Mouse (Mus musculus) heart, embryonic 15.5 days (tissue): ENCODE data around the gene Tex264. TPM values are rescaled to one million over a fixed set of nuclear protein-coding genes. Genes with fewer than 3 reads are reported as not detected.

Experiments
- ATAC-seq: fragments of 200-750 bp; cut with Nextera tagmentation; replicated peaks from 2 replicates; pipeline ENCODE4 v1.8.0; 2017; ENCODE audit warnings: low read depth, moderate TSS enrichment; ENCODE audit not compliant: insufficient number of reproducible peaks, insufficient read depth, low FRiP score
- H3K27ac ChIP-seq: fragments of 300-500 bp; sonication (generic); 2 replicates; pipeline ENCODE4 v1.5.1; 2015; ENCODE audit warnings: mild to moderate bottlenecking, inconsistent platforms
- H3K27me3 ChIP-seq: fragments of 300-500 bp; sonication (generic); 2 replicates; pipeline ENCODE4 v1.6.1; 2015; ENCODE audit warnings: inconsistent platforms
- H3K36me3 ChIP-seq: fragments of 300-500 bp; sonication (generic); 2 replicates; pipeline ENCODE4 v1.6.1; 2015; ENCODE audit warnings: mild to moderate bottlenecking, inconsistent platforms
- H3K4me1 ChIP-seq: fragments of 300-500 bp; sonication (generic); replicated peaks from 2 replicates; pipeline ENCODE4 v1.6.1; 2015; ENCODE audit warnings: inconsistent platforms
- H3K4me2 ChIP-seq: fragments of 300-500 bp; sonication (generic); 2 replicates; pipeline ENCODE4 v1.6.1; 2015; ENCODE audit warnings: inconsistent platforms, mild to moderate bottlenecking, moderate library complexity
- H3K4me3 ChIP-seq: fragments of 300-500 bp; sonication (generic); 2 replicates; pipeline ENCODE4 v1.5.1; 2015; ENCODE audit warnings: mild to moderate bottlenecking, inconsistent platforms
- H3K9ac ChIP-seq: fragments of 300-500 bp; sonication (generic); 2 replicates; pipeline ENCODE4 v1.6.1; 2015; ENCODE audit warnings: mild to moderate bottlenecking, inconsistent platforms
- H3K9me3 ChIP-seq: fragments of 300-500 bp; sonication (generic); replicated peaks from 2 replicates; pipeline ENCODE4 v1.6.1; 2016; ENCODE audit warnings: inconsistent platforms
- WGBS: fragments of 180-500 bp; shearing (Covaris S2); methylation state at CpG from one replicate; pipeline ENCODE4 v1.1.7; 2015; ENCODE audit warnings: mixed read lengths; 5-methylcytosine and 5-hydroxymethylcytosine counted together
- polyA plus RNA-seq: library from polyadenylated mRNA; unstranded; fragments of >200 nt; fragmentation: Nextera tagmentation; extraction: Ambion mirVana; gene quantifications from 2 replicates; pipeline ENCODE4 v1.2.1, GENCODE M21; 2015

The Tex264 gene
- polyA plus RNA-seq, 1 experiment from 2014 or later, result 40.1 TPM

- Histone ChIP-seq H3K4me1 (peaks cover 19% of the 10 kb centered on the region), H3K4me2 (0 out of 2 replicates have a peak overlapping the region, but pooled peaks have one; percentile 37), H3K4me3 (no peak overlapping the region), H3K27ac (no peak overlapping the region), H3K9me3 (no peaks in the 10 kb centered on the region), H3K36me3 (no peaks in the 10 kb centered on the region), H3K27me3 (no peaks in the 10 kb centered on the region), H3K9ac (no peak overlapping the region)
- 35% methylated on average over 8 of the region's 8 CpGs for WGBS
- 0 out of 2 replicates have a peak, but pooled peaks have one; percentile 23 for ATAC-seq
Measured at GRCm38 (mm10) chr9:106686983-106687650, 1.4 kb upstream of the Tex264 start.

GRCm38 (mm10) chr9:106684918-106685248 is 844 bp downstream of the Tex264 start:
- peak overlapping the region; percentile 76 for H3K4me3 ChIP-seq
- H3K36me3 ChIP-seq, result peaks cover 13% of the 10 kb centered on the region
- WGBS, result 4% methylated on average over 9 of the region's 14 CpGs
- H3K9me3 ChIP-seq, result no peaks in the 10 kb centered on the region
- peak overlapping the region; percentile 89 for H3K4me2 ChIP-seq
- no peaks in the 10 kb centered on the region for H3K27me3 ChIP-seq
- peak overlapping the region; percentile 74 for H3K9ac ChIP-seq
- peak; percentile 8 for ATAC-seq
- H3K27ac ChIP-seq, result peak overlapping the region; percentile 80
- peaks cover 19% of the 10 kb centered on the region for H3K4me1 ChIP-seq

GRCm38 (mm10) chr9:106684093-106684872 is 1.4 kb downstream of the Tex264 start:
- Histone ChIP-seq H3K4me2 (peak overlapping the region; percentile 89), H3K9me3 (no peaks in the 10 kb centered on the region), H3K4me1 (peaks cover 19% of the 10 kb centered on the region), H3K4me3 (peak overlapping the region; percentile 76), H3K9ac (peak overlapping the region; percentile 74), H3K36me3 (peaks cover 15% of the 10 kb centered on the region), H3K27me3 (no peaks in the 10 kb centered on the region), H3K27ac (0 out of 2 replicates have a peak overlapping the region, but pooled peaks have one; percentile 80)
- 68% methylated on average over 6 of the region's 6 CpGs for WGBS
- ATAC-seq, result no peak

- Histone ChIP-seq H3K36me3 (peaks cover 23% of the 10 kb centered on the region), H3K27ac (no peak overlapping the region), H3K4me3 (no peak overlapping the region), H3K4me2 (no peak overlapping the region), H3K9me3 (no peaks in the 10 kb centered on the region), H3K4me1 (peaks cover 7% of the 10 kb centered on the region), H3K27me3 (no peaks in the 10 kb centered on the region), H3K9ac (no peak overlapping the region)
- 87% methylated on average over 9 of the region's 9 CpGs for WGBS
- ATAC-seq, result no peak
Measured at GRCm38 (mm10) chr9:106681026-106681425, 4.7 kb downstream of the Tex264 start.

GRCm38 (mm10) chr9:106678242-106678641 is 7.5 kb downstream of the Tex264 start:
- Histone ChIP-seq H3K4me1 (no peaks in the 10 kb centered on the region), H3K9ac (no peak overlapping the region), H3K36me3 (peaks cover 26% of the 10 kb centered on the region), H3K27ac (no peak overlapping the region), H3K27me3 (no peaks in the 10 kb centered on the region), H3K9me3 (no peaks in the 10 kb centered on the region), H3K4me2 (no peak overlapping the region), H3K4me3 (no peak overlapping the region)
- no peak for ATAC-seq
- 71% methylated on average over 4 of the region's 4 CpGs for WGBS

- Histone ChIP-seq H3K4me2 (no peak overlapping the region), H3K27ac (no peak overlapping the region), H3K9me3 (no peaks in the 10 kb centered on the region), H3K4me1 (no peaks in the 10 kb centered on the region), H3K4me3 (no peak overlapping the region), H3K36me3 (peaks cover 32% of the 10 kb centered on the region), H3K9ac (no peak overlapping the region), H3K27me3 (no peaks in the 10 kb centered on the region)
- 79% methylated on average over 5 of the region's 5 CpGs for WGBS
- ATAC-seq, result no peak
Measured at GRCm38 (mm10) chr9:106677702-106678101, 8.0 kb downstream of the Tex264 start.

GRCm38 (mm10) chr9:106676571-106676970 is 9.2 kb downstream of the Tex264 start:
- H3K4me3 ChIP-seq, result no peak overlapping the region
- H3K36me3 ChIP-seq, result peaks cover 32% of the 10 kb centered on the region
- ATAC-seq, result no peak
- WGBS, result 73% methylated on average over 4 of the region's 4 CpGs
- H3K4me2 ChIP-seq, result no peak overlapping the region
- no peaks in the 10 kb centered on the region for H3K27me3 ChIP-seq
- 0 out of 2 replicates have a peak, but pooled peaks cover 5% of the 10 kb centered on the region for H3K4me1 ChIP-seq
- H3K9ac ChIP-seq, result no peak overlapping the region
- H3K27ac ChIP-seq, result no peak overlapping the region
- H3K9me3 ChIP-seq, result no peaks in the 10 kb centered on the region

GRCm38 (mm10) chr9:106675965-106676364 is 9.8 kb downstream of the Tex264 start:
- Histone ChIP-seq H3K27me3 (no peaks in the 10 kb centered on the region), H3K4me2 (no peak overlapping the region), H3K36me3 (peaks cover 34% of the 10 kb centered on the region), H3K4me3 (no peak overlapping the region), H3K27ac (no peak overlapping the region), H3K9me3 (no peaks in the 10 kb centered on the region), H3K9ac (no peak overlapping the region), H3K4me1 (0 out of 2 replicates have a peak, but pooled peaks cover 6% of the 10 kb centered on the region)
- WGBS, result 75% methylated on average over 9 of the region's 9 CpGs
- no peak for ATAC-seq

- no peak; the same call in 1 of the 2 replicates for ATAC-seq
- Histone ChIP-seq H3K4me3 (no peak overlapping the region), H3K9me3 (no peaks in the 10 kb centered on the region), H3K36me3 (peaks cover 34% of the 10 kb centered on the region), H3K27me3 (no peaks in the 10 kb centered on the region), H3K27ac (no peak overlapping the region), H3K9ac (no peak overlapping the region), H3K4me1 (0 out of 2 replicates have a peak, but pooled peaks cover 6% of the 10 kb centered on the region), H3K4me2 (no peak overlapping the region)
- WGBS, result 0% methylated on average over 1 of the region's 1 CpGs
Measured at GRCm38 (mm10) chr9:106675480-106675879, 10.2 kb downstream of the Tex264 start.

GRCm38 (mm10) chr9:106673860-106674259 is 11.9 kb downstream of the Tex264 start:
- H3K9me3 ChIP-seq, result no peaks in the 10 kb centered on the region
- 0 out of 2 replicates have a peak, but pooled peaks cover 6% of the 10 kb centered on the region for H3K4me1 ChIP-seq
- H3K27ac ChIP-seq, result no peak overlapping the region
- WGBS, result 75% methylated on average over 2 of the region's 2 CpGs
- H3K4me2 ChIP-seq, result no peak overlapping the region
- H3K36me3 ChIP-seq, result peaks cover 39% of the 10 kb centered on the region
- ATAC-seq, result no peak
- no peak overlapping the region for H3K4me3 ChIP-seq
- no peaks in the 10 kb centered on the region for H3K27me3 ChIP-seq
- H3K9ac ChIP-seq, result no peak overlapping the region

- no peak overlapping the region for H3K9ac ChIP-seq
- no peaks in the 10 kb centered on the region for H3K27me3 ChIP-seq
- no peak overlapping the region for H3K4me3 ChIP-seq
- H3K4me2 ChIP-seq, result no peak overlapping the region
- no peaks in the 10 kb centered on the region for H3K9me3 ChIP-seq
- H3K36me3 ChIP-seq, result peaks cover 27% of the 10 kb centered on the region
- no peak overlapping the region for H3K27ac ChIP-seq
- 87% methylated on average over 6 of the region's 6 CpGs for WGBS
- no peak for ATAC-seq
- peaks cover 23% of the 10 kb centered on the region for H3K4me1 ChIP-seq
Measured at GRCm38 (mm10) chr9:106664856-106665255, 20.9 kb downstream of the Tex264 start.
